Mouse (Mus musculus): Measurements from ENCODE around the gene Pnpla7.

- TF ChIP-seq USF1 (IDR thresholded peaks at IDR 0.05; ENCODE audit: low read depth, low read length) = no peak
- TF ChIP-seq GATA1 (IDR thresholded peaks at IDR 0.05; ENCODE audit: low read depth, low read length) = no peak
- TF ChIP-seq ZNF384 (IDR thresholded peaks at IDR 0.05; ENCODE audit: low read depth, low read length) = peak; percentile 72
These were observed 46.8 kb downstream of the Pnpla7 start for GRCm38 (mm10) chr2:25022678-25023077.

Data from MEL (cell line).